Mouse (Mus musculus) G1E-ER4 (cell line): ENCODE measurements around the gene Gria4. TPM values are rescaled to one million over a fixed set of nuclear protein-coding genes. Genes with fewer than 3 reads are reported as not detected.

Experiments used
- GATA1 ChIP-seq: IDR thresholded peaks from one replicate; pipeline ENCODE4 v1.8.0; 2012; ENCODE audit warnings: low read length, inconsistent platforms
- polyA plus RNA-seq: library from polyadenylated mRNA; stranded (reverse); fragments of >175 nt; gene quantifications from 2 replicates; pipeline ENCODE4 v1.2.3, GENCODE M21; 2012

Gene Gria4
- polyA plus RNA-seq, 1 experiment, result not detected

DNA sequence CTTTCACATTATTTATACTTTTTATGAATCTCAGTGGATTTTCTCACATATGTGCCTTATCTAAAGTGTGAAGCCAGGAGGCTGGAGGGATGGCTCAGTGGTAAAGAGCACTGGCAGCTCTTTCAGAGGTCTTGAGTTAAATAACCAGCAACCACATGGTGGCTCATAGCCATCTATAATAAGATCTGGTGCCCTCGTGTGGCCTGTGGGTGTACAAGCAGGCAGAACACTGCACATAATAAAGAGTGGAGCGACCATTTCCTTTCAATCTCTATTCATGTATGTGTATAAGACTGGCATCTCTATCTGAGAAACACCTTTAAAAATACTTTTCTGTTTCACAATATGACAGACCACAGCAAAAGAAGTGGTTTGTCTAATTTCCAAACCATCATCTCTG lies 353.1 kb downstream of the Gria4 start:
- no peak for TF ChIP-seq GATA1

DNA sequence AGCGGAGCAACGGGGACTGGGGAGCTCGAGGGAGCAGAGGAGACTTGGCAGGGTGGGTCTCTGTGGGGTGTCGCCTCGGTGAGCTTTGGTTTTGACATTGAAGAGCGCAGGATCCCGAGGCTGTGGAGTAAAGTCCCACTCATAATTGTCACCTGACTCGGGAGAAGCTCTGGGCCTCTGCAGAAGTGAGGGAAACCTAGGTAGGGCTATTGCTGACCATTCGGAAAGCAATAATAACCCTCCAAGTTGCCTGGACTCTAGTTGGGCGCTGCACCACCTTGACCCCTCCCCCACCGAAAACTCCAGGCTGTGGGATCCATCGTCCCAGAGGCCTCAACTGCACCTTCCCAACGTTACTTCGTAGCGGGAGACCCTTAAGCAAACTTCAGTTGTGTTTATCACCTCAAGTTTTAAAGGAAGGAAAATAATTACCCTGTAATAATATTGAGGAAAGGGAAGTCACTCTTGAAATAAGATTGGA lies 419.4 kb downstream of the Gria4 start:
- no peak for TF ChIP-seq GATA1

DNA sequence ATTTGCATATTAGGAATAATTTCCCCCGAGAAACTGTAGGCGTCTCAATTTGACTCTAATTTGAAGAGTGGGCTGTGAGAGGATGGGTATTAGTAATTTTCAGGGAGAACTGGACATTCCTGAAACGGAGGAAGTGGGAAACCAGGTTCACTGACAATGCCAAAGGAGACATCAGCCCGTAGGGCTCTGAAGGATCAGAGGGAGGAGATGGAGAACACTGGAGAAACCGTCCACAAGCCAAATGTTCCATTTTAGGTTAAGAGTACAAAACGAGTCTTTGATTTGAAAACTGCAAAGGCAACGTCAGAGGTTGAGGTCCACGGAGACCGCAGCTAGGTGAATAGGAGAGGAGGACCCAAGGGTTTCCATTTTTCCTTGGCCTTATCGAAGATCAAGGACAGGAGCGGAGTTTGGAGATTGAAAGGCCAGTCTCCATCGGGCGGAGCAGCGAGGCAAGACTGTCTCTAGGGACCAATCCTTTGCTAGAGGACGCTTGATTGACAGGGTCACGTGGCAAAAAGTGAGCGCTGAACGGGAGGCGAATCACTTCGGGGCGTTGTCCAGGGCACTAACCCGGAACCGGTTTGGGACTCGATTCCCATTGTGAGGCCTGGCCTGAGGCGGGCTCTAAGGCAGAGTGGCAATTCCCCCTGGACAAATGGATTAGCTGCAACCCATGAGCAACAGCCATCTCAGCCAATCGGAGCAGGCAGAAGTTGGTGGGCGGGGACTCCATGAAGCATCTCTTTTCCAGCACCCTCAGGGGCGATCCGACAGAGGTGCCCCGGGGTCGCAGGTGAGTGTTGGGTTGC lies 420.0 kb downstream of the Gria4 start, which contains the start of gene Msantd4:
Gene Msantd4 (plus strand): TSS at position 735 of the 812 bp plus-strand sequence.
- TF ChIP-seq GATA1, result no peak
